Mouse (Mus musculus): ENCODE measurements around the gene Art2b.

DNA sequence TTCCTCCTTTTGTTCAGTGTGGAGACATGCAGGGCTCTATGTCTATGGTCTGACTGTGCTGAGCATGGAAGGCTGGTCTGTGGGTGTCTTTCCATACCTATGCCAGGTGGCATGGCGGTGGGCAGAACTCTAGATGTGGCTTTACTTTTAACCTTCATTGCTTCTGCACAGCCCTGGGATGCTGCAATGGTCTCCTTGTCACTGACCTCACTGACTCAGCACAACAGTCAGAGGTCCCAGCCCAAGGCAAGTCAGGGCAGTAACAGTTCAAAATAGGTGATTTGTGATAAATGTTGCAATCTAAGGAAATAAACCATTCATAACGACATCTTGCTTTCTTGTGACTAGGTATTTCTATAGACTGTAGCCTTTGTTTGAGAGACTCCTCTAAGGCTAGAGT is 21.3 kb downstream of the Art2b start:
- TF ChIP-seq CTCF (IDR thresholded peaks at IDR 0.05; ENCODE audit: borderline replicate concordance, insufficient read depth, low read depth, low read length) (no peak), POLR2A (IDR thresholded peaks at IDR 0.05; ENCODE audit: borderline replicate concordance, insufficient read depth, low read length) (no peak)

Measured in cerebellum, adult 2 months (tissue).